Mouse (Mus musculus) ES-E14 (cell line): ENCODE measurements around the gene Ano10. TPM values are rescaled to one million over a fixed set of nuclear protein-coding genes. Genes with fewer than 3 reads are reported as not detected.

Source experiments
- DNase-seq: peaks from one replicate; pipeline ENCODE4 v3.0.0-alpha.2; 2013; ENCODE audit warnings: low read depth, low spot score
- H3K27ac ChIP-seq: 2 replicates; pipeline ENCODE4 v1.5.1; 2012; ENCODE audit warnings: low read depth, mild to moderate bottlenecking, low read length, moderate library complexity, mixed read lengths; ENCODE audit not compliant: poor library complexity, insufficient read depth, severe bottlenecking
- H3K36me3 ChIP-seq: 2 replicates; pipeline ENCODE4 v1.6.1; 2012; ENCODE audit warnings: mild to moderate bottlenecking, low read length, moderate library complexity, mixed read lengths; ENCODE audit not compliant: control insufficient read depth, poor library complexity, insufficient read depth, severe bottlenecking
- H3K4me1 ChIP-seq, 2 experiments: fragments of 150-350 bp in 1 of 2; sonication (generic) in 1 of 2; 2 replicates each; pipeline ENCODE4 v1.6.1; 2012; ENCODE audit warnings: low read length in 2 of 2, mild to moderate bottlenecking in 1 of 2, mixed read lengths in 1 of 2; ENCODE audit not compliant: control insufficient read depth in 2 of 2, insufficient read depth in 2 of 2, poor library complexity in 1 of 2
- H3K4me3 ChIP-seq, 2 experiments: fragments of 150-350 bp in 1 of 2; sonication (generic) in 1 of 2; 2 replicates each; pipeline ENCODE4 v1.5.1; 2012; ENCODE audit warnings: low read length in 2 of 2, low read depth in 1 of 2, mild to moderate bottlenecking in 1 of 2, mixed read lengths in 1 of 2; ENCODE audit not compliant: insufficient read depth in 1 of 2, poor library complexity in 1 of 2, severe bottlenecking in 1 of 2
- H3K9ac ChIP-seq: 2 replicates; pipeline ENCODE4 v1.6.1; 2012; ENCODE audit warnings: low read depth, mild to moderate bottlenecking, low read length, mixed read lengths; ENCODE audit not compliant: poor library complexity, insufficient read depth, severe bottlenecking
- H3K9me3 ChIP-seq: fragments of 150-350 bp; sonication (generic); 2 replicates; pipeline ENCODE4 v1.6.1; 2012; ENCODE audit warnings: low read depth, mild to moderate bottlenecking, low read length; ENCODE audit not compliant: control insufficient read depth, insufficient read depth
- CHD2 ChIP-seq: IDR thresholded peaks from 2 replicates; pipeline ENCODE4 v1.6.1; 2014; ENCODE audit warnings: mild to moderate bottlenecking, low read depth, low read length, inconsistent platforms
- HCFC1 ChIP-seq: IDR thresholded peaks from 2 replicates; pipeline ENCODE4 v1.6.1; 2012; ENCODE audit warnings: low read length, inconsistent platforms, borderline replicate concordance; ENCODE audit not compliant: insufficient read depth
- MAFK ChIP-seq: IDR thresholded peaks from 2 replicates; pipeline ENCODE4 v1.6.1; 2014; ENCODE audit warnings: mild to moderate bottlenecking, low read depth, low read length, inconsistent platforms; ENCODE audit not compliant: insufficient read depth
- ZC3H11A ChIP-seq: IDR thresholded peaks from 2 replicates; pipeline ENCODE4 v1.6.1; 2012; ENCODE audit warnings: low read depth, mild to moderate bottlenecking, inconsistent platforms, low read length, borderline replicate concordance
- ZNF384 ChIP-seq: IDR thresholded peaks from 2 replicates; pipeline ENCODE4 v1.6.1; 2012; ENCODE audit warnings: low read depth, low read length, inconsistent platforms
- in situ Hi-C, 2 experiments: fragments of 600-800 bp; cut with MboI; formaldehyde crosslinking; loops; one replicate each; pipeline ENCODE4 v1.15.1; 2025; ENCODE audit warnings: low sequenced_read_pairs in 2 of 2, inconsistent platforms in 1 of 2; ENCODE audit not compliant: unreplicated experiment in 2 of 2
- total RNA-seq: library from RNA; depleted of rRNA; stranded (reverse); fragments of 300-350 nt; gene quantifications from 2 replicates; pipeline ENCODE4 v1.2.3, GENCODE M21; 2012

The Ano10 gene
- total RNA-seq, 1 experiment: 13.7 TPM

DNA sequence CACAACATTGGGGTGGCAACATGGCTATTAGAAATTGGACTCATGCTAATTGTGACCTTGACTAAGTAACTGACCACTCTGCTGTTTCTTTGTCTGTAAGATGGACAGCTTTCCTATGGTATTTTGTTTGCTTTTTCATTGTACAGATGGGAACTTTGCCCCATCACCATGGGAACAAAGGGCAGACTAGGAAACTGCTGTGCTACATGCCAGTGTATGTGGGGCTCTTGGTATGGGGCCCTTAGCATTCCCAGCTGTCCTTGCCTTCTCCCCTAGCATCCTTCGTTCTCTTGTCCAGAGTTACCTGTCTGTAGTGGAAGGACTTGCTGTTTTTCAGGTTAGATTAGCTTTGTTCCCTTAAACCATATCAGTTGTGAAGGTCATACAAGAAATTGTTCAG, 156.3 kb downstream of the Ano10 start:
- TF ChIP-seq CHD2 (no peak), HCFC1 (no peak), ZC3H11A (no peak), MAFK (no peak), ZNF384 (no peak)
- no peak for DNase-seq
- H3K27ac ChIP-seq: no peak overlapping the region
- no peak overlapping the region for H3K9ac ChIP-seq
- no peaks in the 10 kb centered on the region for H3K9me3 ChIP-seq
- H3K36me3 ChIP-seq: no peaks in the 10 kb centered on the region
- H3K4me3 ChIP-seq: no peak overlapping the region
- in situ Hi-C loops: no loop called here
- no peaks in the 10 kb centered on the region for H3K4me1 ChIP-seq

DNA sequence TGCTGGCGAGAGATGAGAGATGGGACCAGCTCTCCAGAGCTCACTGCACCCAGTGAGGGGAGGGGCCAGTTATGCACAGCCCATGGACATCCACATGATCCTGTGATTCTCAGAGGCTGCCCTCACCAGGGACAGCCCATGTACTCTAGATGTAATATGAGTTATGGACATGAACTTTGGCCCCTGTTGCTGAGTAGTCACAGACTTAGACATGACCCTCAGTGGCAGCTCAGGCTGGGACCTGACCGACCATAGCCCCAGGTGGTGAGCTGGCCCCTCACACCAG, 158.4 kb downstream of the Ano10 start:
- no peak for DNase-seq
- H3K4me3 ChIP-seq: no peak overlapping the region

DNA sequence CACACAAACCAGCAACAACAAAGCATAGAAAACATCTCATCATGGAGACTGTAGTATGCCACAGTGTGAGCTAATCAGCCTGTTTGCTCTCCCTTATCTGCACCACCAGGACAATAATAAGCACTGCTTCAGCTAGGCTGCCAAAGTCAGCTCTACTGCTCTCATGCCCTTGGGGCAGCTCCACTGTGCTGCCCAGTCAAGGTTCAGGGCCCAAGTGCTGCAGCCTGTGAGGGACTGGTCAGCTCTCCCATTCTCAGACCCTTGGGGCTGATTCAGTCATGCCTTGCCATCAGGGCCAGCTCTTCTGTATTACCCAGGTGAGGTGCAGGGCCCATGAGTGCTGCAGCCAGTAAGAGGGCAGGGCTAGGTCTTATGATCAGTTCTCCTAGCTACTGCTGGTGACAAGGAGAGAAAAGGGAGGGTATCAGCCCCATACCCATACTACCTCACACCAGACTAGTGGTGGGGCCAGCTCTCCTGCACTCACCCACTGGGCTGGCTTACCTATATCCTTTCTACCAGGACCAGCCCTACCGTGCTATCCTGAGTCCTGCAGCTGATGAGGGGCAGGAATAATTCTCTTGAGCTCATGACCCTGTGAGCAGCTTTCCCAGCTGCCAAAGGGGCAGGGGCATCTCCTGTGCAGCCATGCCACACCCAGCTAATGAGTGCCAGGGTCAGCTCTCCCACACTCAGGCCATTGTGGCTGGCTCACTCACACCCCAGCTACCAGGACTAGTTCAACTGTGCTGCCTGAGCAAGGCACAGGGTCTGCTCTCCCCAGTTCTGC, 158.9 kb downstream of the Ano10 start:
- in situ Hi-C loops: no loop called here
- TF ChIP-seq ZNF384 (no peak), HCFC1 (no peak), CHD2 (no peak), MAFK (no peak), ZC3H11A (no peak)
- no peak for DNase-seq
- Histone ChIP-seq H3K4me3 (no peak overlapping the region), H3K9me3 (no peaks in the 10 kb centered on the region), H3K4me1 (no peaks in the 10 kb centered on the region), H3K36me3 (no peaks in the 10 kb centered on the region), H3K27ac (no peak overlapping the region), H3K9ac (no peak overlapping the region)

More for the DNA sequence above, 158.4 kb downstream of the Ano10 start:
- in situ Hi-C loops: no loop called here
- TF ChIP-seq MAFK (no peak), HCFC1 (no peak), CHD2 (no peak), ZC3H11A (no peak)
- no peak overlapping the region for H3K9ac ChIP-seq
- no peaks in the 10 kb centered on the region for H3K4me1 ChIP-seq
- H3K9me3 ChIP-seq: no peaks in the 10 kb centered on the region
- no peaks in the 10 kb centered on the region for H3K36me3 ChIP-seq
- H3K27ac ChIP-seq: no peak overlapping the region

DNA sequence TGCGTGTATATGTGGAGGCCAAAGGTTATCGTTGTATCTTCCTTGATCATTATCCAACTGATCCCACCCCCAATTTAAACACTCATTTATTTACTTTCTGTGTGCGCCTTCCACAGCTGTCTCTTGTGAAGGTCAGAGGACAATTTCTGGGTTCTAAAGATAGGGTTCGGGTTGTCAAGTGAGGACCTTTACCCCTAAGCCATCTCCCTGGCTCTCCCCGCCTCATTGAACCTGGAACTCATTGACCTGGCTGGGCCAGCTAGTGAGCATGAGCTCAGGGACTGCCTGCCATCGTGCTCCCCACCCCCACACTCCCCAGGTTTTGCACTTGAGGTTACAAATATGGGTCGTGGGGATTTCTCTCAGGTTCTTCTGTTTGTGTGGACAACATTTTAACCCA, 162.1 kb downstream of the Ano10 start:
- no peak overlapping the region for H3K27ac ChIP-seq
- no peak for TF ChIP-seq HCFC1
- no peak for TF ChIP-seq CHD2
- no peak for TF ChIP-seq MAFK
- TF ChIP-seq ZNF384: no peak
- no peak for TF ChIP-seq ZC3H11A
- DNase-seq: no peak
- in situ Hi-C loops: no loop called here
- no peaks in the 10 kb centered on the region for H3K36me3 ChIP-seq
- no peaks in the 10 kb centered on the region for H3K9me3 ChIP-seq
- no peak overlapping the region for H3K4me3 ChIP-seq
- no peaks in the 10 kb centered on the region for H3K4me1 ChIP-seq
- no peak overlapping the region for H3K9ac ChIP-seq

DNA sequence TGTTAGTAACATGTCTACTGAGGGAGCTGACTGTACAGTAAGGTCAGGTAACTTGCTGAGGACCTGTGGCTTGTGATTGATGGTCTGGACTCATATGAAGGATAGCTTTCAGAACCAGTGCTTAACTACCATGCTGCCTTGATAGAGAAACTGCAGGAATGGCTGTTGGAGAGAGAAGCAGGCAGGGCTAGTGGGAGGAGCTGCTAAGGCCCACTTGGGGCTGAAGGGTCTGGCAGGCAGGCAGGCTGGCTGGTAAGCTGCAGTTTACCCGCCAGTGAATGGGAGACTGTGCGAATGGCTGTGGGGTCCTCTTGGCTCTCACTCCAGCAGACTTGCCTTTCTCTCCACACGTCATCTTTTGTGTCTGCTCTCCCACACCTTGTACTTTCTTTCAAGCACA, 163.6 kb downstream of the Ano10 start:
- no peaks in the 10 kb centered on the region for H3K9me3 ChIP-seq
- in situ Hi-C loops: no loop called here
- DNase-seq: no peak
- no peak overlapping the region for H3K9ac ChIP-seq
- H3K4me1 ChIP-seq: peaks cover 0 to 2% of the 10 kb centered on the region in 2 experiments; a peak in 1 of 4 replicates
- no peaks in the 10 kb centered on the region for H3K36me3 ChIP-seq
- TF ChIP-seq HCFC1: no peak
- TF ChIP-seq ZC3H11A: no peak
- TF ChIP-seq ZNF384: no peak
- no peak for TF ChIP-seq CHD2
- no peak for TF ChIP-seq MAFK
- no peak overlapping the region for H3K4me3 ChIP-seq
- no peak overlapping the region for H3K27ac ChIP-seq
